Mouse (Mus musculus): Measurements from ENCODE around the gene Wdfy2. TPM values are rescaled to one million over a fixed set of nuclear protein-coding genes. Genes with fewer than 3 reads are reported as not detected.
"Not testable (repeated sequence)": the region's sequence is repeated elsewhere in the genome, so short reads cannot be mapped to it uniquely, and the experiment has no call there.

Gene Wdfy2
- total and polyA plus RNA-seq, 2 experiments from 2014 or later: 3.6 to 18.4 TPM

DNA sequence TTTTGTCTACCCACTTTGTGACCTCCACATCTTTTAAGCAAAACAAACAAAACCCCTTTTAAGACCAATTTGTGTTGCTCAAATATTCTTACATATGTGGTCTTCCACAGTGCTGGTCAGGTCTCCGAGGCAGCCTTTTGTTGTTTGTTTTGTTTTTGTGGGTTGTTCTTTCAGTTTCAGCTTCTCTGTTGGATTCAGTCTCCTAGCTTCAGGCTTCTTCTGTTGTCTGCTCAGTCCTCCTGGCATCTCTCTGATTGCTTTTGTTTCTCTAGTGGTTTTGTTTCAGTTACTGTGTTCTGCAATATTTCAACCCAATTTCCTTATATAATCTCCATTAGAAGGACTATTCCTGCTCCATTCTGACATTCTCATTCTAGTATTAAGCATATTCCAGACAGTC lies 46.1 kb downstream of the Wdfy2 start:
- Histone ChIP-seq H3K9ac (no peak overlapping the region), H3K9me3 (ENCODE audit: low read length) (no peaks in the 10 kb centered on the region), H3K27ac (ENCODE audit: low read depth, low read length) (no peak overlapping the region), H3K4me1 (ENCODE audit: insufficient read depth) (peaks cover 19% of the 10 kb centered on the region), H3K27me3 (ENCODE audit: insufficient read depth, low read length) (no peaks in the 10 kb centered on the region), H3K4me2 (ENCODE audit: low read depth) (no peak overlapping the region), H3K36me3 (ENCODE audit: insufficient read depth) (no peaks in the 10 kb centered on the region), H3K4me3 (ENCODE audit: low read depth, low read length) (no peak overlapping the region)
- no peak for TF ChIP-seq CTCF (IDR thresholded peaks at IDR 0.05; ENCODE audit: low read depth)
- DNase-seq: no peak
- WGBS: 40% methylated on average over 1 of the region's 1 CpGs
- ATAC-seq: no peak

DNA sequence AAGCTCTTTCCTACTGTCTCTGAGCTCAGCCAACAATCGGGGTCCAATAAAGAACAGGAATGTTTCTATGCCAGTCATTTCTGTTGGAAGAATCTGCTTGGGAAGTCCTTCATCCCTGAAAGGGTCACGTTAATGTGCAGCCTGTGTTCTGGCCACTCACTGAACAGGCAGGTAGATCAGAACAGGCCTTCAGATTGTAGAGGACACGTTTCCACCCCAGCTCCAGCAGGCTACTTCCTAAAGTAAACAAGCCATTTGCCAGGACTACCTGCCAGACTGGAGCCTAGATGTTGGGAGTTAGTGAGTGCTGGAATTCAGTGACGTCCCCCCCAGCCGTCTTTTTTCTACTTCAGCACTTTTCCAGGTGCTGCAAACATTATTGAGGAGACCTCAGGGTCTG lies 46.7 kb downstream of the Wdfy2 start:
- peaks cover 16% of the 10 kb centered on the region for H3K4me1 ChIP-seq (ENCODE audit: insufficient read depth)
- no peak for TF ChIP-seq CTCF (IDR thresholded peaks at IDR 0.05; ENCODE audit: low read depth)
- no peaks in the 10 kb centered on the region for H3K36me3 ChIP-seq (ENCODE audit: insufficient read depth)
- H3K27me3 ChIP-seq (ENCODE audit: insufficient read depth, low read length): no peaks in the 10 kb centered on the region
- no peak overlapping the region for H3K4me3 ChIP-seq (ENCODE audit: low read depth, low read length)
- 77% methylated on average over 5 of the region's 5 CpGs for WGBS
- ATAC-seq (no peak), DNase-seq (no peak)
- no peak overlapping the region for H3K9ac ChIP-seq
- H3K27ac ChIP-seq (ENCODE audit: low read depth, low read length): no peak overlapping the region
- H3K4me2 ChIP-seq (ENCODE audit: low read depth): no peak overlapping the region
- no peaks in the 10 kb centered on the region for H3K9me3 ChIP-seq (ENCODE audit: low read length)

DNA sequence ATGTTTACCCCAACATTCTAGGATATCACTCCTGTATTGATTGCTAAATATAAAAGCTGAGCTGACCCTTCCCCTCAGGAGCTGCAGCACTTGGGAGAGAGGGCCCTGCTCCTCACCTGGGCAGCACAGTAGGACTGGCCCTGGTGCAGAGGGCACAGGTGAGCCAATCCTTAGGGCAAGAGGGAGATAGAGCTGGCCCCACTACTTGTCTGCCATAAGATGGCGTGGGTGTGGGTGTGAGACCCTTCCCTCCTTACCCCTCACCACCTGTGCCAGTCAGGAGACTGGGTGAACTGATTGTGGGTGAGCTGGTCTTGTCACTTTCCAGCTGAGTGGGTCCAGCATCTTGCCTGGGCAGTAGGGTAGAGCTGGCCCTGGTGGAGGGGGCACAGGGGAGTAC lies 47.2 kb downstream of the Wdfy2 start:
- Histone ChIP-seq H3K36me3 (ENCODE audit: insufficient read depth) (no peaks in the 10 kb centered on the region), H3K27me3 (ENCODE audit: insufficient read depth, low read length) (no peaks in the 10 kb centered on the region), H3K4me2 (ENCODE audit: low read depth) (no peak overlapping the region), H3K4me1 (ENCODE audit: insufficient read depth) (peaks cover 11% of the 10 kb centered on the region), H3K27ac (ENCODE audit: low read depth, low read length) (no peak overlapping the region), H3K9ac (no peak overlapping the region), H3K4me3 (ENCODE audit: low read depth, low read length) (no peak overlapping the region), H3K9me3 (ENCODE audit: low read length) (no peaks in the 10 kb centered on the region)
- 88% methylated on average over 1 of the region's 1 CpGs for WGBS
- DNase-seq: no peak
- no peak for TF ChIP-seq CTCF (IDR thresholded peaks at IDR 0.05; ENCODE audit: low read depth)
- no peak for ATAC-seq

DNA sequence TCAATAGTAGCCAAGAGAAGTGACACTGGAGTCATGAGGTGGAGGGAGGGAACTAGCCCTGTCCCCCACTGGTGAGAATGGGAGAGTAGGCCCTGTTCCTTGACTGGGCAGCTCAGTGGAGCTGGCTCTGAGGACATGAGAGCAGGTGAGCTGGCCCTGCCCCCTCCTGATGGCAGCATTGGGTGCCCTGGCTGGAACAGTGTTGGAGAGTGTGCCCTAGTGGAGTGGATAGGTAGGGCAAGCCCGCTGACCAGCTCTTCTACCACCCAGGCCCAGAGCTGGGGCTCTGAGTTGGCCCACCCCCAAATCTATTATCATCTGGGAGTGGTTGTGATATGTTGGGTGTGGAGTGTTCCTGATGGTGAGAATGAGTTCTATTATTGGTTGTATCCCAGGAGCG lies 47.7 kb downstream of the Wdfy2 start:
- ATAC-seq (no peak), DNase-seq (no peak)
- 96% methylated on average over 2 of the region's 2 CpGs for WGBS
- peaks cover 6% of the 10 kb centered on the region for H3K4me1 ChIP-seq (ENCODE audit: insufficient read depth)
- no peaks in the 10 kb centered on the region for H3K27me3 ChIP-seq (ENCODE audit: insufficient read depth, low read length)
- no peak for TF ChIP-seq CTCF (IDR thresholded peaks at IDR 0.05; ENCODE audit: low read depth)
- no peak overlapping the region for H3K27ac ChIP-seq (ENCODE audit: low read depth, low read length)
- no peak overlapping the region for H3K4me3 ChIP-seq (ENCODE audit: low read depth, low read length)
- H3K36me3 ChIP-seq (ENCODE audit: insufficient read depth): no peaks in the 10 kb centered on the region
- H3K9ac ChIP-seq: no peak overlapping the region
- no peak overlapping the region for H3K4me2 ChIP-seq (ENCODE audit: low read depth)
- no peaks in the 10 kb centered on the region for H3K9me3 ChIP-seq (ENCODE audit: low read length)

DNA sequence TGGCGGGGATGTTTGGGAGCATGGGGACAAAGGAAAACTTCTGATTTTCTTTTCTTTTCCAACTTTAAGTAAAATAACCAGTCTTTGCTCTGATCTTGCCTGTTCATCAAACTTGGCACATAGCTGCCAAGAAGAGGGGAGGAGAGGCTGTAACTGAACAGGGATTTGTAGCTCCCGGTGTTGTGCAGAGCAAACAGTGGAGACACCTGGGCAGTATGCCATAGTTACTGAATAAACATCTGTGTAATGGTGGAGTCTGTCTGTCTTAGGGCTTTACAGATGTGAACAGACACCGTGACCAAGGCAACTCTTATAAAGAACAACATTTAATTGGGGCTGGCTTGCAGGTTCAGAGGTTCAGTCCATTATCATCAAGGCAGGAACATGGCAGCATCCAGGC lies 53.9 kb downstream of the Wdfy2 start:
- H3K4me1 ChIP-seq (ENCODE audit: insufficient read depth): no peaks in the 10 kb centered on the region
- 88% methylated on average over 3 of the region's 3 CpGs for WGBS
- no peak for DNase-seq
- no peaks in the 10 kb centered on the region for H3K27me3 ChIP-seq (ENCODE audit: insufficient read depth, low read length)
- H3K4me3 ChIP-seq (ENCODE audit: low read depth, low read length): no peak overlapping the region
- H3K9ac ChIP-seq: no peak overlapping the region
- no peak for ATAC-seq
- H3K4me2 ChIP-seq (ENCODE audit: low read depth): no peak overlapping the region
- no peak for TF ChIP-seq CTCF (IDR thresholded peaks at IDR 0.05; ENCODE audit: low read depth)
- no peaks in the 10 kb centered on the region for H3K9me3 ChIP-seq (ENCODE audit: low read length)
- no peaks in the 10 kb centered on the region for H3K36me3 ChIP-seq (ENCODE audit: insufficient read depth)
- no peak overlapping the region for H3K27ac ChIP-seq (ENCODE audit: low read depth, low read length)

DNA sequence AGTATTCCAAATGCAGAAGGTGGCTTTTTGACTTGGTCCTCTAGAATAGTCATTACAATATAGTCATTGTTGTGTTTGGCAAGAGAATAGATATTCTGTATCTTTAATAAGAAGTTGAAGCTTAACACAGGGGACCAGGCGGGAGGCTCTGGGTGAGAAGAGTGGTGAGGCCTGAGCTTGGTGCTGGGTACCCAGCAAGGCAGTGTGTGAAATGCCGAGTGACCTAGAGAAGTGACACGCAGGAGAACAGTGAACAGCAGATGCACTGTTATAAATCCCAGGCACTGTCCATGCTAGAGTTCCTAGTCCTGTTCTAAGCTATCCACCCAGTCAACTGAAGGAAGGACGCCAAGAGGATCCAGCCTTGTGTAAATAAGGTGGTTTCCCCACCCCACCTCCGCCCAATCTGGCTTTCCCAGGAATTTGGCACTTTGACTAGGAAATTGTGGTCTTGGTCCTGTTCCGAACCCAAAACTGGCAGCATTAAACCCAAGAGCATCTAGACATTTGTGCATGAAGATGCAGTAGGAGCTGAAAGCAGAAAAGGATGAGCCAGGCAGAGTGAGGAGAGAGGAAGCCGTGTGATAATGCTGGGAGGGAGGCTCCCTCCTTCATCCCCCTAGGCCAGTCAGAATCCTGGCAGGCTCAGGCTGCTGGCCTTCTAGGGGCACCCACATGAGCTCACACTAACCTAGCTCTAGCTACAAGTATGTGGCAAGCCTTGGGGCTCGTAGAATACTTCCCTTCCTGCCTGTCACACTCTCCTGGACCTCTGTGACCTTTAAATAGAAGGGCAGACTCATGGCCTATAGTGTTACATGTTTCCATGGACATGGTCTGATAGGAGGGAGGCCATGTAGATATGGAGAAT lies 55.5 kb downstream of the Wdfy2 start:
- no peak for DNase-seq
- WGBS: 76% methylated on average over 8 of the region's 8 CpGs
- Histone ChIP-seq H3K4me1 (ENCODE audit: insufficient read depth) (no peaks in the 10 kb centered on the region), H3K4me3 (ENCODE audit: low read depth, low read length) (no peak overlapping the region), H3K9ac (no peak overlapping the region), H3K9me3 (ENCODE audit: low read length) (no peaks in the 10 kb centered on the region), H3K4me2 (ENCODE audit: low read depth) (no peak overlapping the region), H3K36me3 (ENCODE audit: insufficient read depth) (no peaks in the 10 kb centered on the region), H3K27ac (ENCODE audit: low read depth, low read length) (no peak overlapping the region), H3K27me3 (ENCODE audit: insufficient read depth, low read length) (no peaks in the 10 kb centered on the region)
- ATAC-seq: no peak
- TF ChIP-seq CTCF (IDR thresholded peaks at IDR 0.05; ENCODE audit: low read depth): no peak

DNA sequence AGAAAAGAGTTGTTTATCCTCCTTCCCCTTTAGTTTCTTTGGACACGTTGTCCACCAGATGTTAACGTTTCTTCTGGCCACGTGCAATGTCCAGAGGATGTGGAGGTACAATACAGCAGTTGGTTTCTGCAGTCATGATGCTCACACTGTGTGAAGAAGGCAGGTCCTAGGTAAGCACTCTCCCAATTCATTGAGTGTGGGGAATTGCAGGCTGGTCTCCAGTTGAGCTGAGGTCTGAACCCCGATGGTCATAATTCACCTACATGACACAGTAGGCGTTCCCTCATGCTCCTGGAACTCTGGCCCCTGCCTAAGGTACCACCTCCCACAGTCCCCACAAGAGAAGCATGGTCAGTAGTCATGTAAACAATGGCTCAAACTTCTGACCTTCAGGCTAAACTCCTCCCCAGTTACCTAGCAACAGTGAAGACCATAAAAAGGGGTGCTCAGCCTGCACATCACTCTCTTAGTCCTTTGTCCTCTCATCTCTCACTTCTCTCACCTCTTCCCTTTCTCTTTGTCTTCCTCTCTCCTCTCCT lies 56.2 kb downstream of the Wdfy2 start:
- 86% methylated on average over 5 of the region's 5 CpGs for WGBS
- H3K27me3 ChIP-seq (ENCODE audit: insufficient read depth, low read length); H3K36me3 ChIP-seq (ENCODE audit: insufficient read depth); H3K9me3 ChIP-seq (ENCODE audit: low read length); DNase-seq; H3K4me1 ChIP-seq (ENCODE audit: insufficient read depth); ATAC-seq; H3K9ac ChIP-seq; H3K27ac ChIP-seq (ENCODE audit: low read depth, low read length); H3K4me3 ChIP-seq (ENCODE audit: low read depth, low read length); H3K4me2 ChIP-seq (ENCODE audit: low read depth): not testable (repeated sequence)
